Mouse (Mus musculus): ENCODE results near the gene Btg4.

DNA sequence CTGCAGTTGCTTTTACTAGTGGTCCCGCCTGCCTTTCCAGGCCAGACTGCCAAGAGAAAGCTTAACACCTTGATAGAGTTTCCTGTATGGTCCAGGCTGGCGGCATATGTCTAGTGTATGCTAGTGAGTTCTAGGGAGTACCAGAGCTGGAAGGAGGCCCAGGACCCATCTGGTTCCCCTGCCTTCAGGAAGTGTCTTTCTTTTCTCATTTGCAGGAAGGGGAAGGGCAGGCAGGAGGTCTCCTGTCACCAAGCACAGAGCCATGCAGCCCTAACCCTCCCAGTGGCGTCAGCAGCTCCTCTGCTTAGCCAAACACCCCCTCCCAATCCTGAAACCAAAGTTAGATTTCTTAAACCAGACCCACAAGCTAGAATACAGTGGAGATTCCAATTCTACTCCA is 15.1 kb downstream of the Btg4 start:
- TF ChIP-seq MAX (IDR thresholded peaks at IDR 0.05; ENCODE audit: low read length) (no peak), EP300 (IDR thresholded peaks at IDR 0.05; ENCODE audit: low read length) (no peak), ETS1 (conservative IDR thresholded peaks at IDR 0.05; ENCODE audit: low read depth, low read length) (no peak), ZKSCAN1 (IDR thresholded peaks at IDR 0.05; ENCODE audit: borderline replicate concordance, low read depth, low read length) (no peak), SMC3 (IDR thresholded peaks at IDR 0.05; ENCODE audit: low read depth, low read length) (no peak), ELF1 (IDR thresholded peaks at IDR 0.05; ENCODE audit: low read depth, low read length) (no peak), E2F4 (IDR thresholded peaks at IDR 0.05; ENCODE audit: insufficient replicate concordance, low read depth, low read length) (no peak)

Data from CH12.LX (cell line).